Mouse (Mus musculus) CH12.LX (cell line): Measurements from ENCODE around the gene Dnhd1. TPM values are rescaled to one million over a fixed set of nuclear protein-coding genes. Genes with fewer than 3 reads are reported as not detected.

Source experiments
- DNase-seq: peaks from one replicate; pipeline ENCODE4 v3.0.0-alpha.2; 2013; ENCODE audit errors: extremely low read depth
- H3K27ac ChIP-seq: 2 replicates; pipeline ENCODE4 v1.5.1; 2012; ENCODE audit warnings: low read depth, mild to moderate bottlenecking, control low read depth, moderate library complexity; ENCODE audit not compliant: insufficient read depth
- H3K27me3 ChIP-seq: replicated peaks from 2 replicates; pipeline ENCODE3; 2012; ENCODE audit warnings: inconsistent platforms
- H3K36me3 ChIP-seq, 2 experiments: replicated peaks in 1 of 2; 2 replicates each; pipeline versions ENCODE3 to v1.6.1; 2012; ENCODE audit warnings: inconsistent platforms in 1 of 2, low read length in 1 of 2, mild to moderate bottlenecking in 1 of 2, mixed read lengths in 1 of 2, moderate library complexity in 1 of 2; ENCODE audit not compliant: control insufficient read depth in 1 of 2, insufficient read depth in 1 of 2
- H3K4me1 ChIP-seq, 2 experiments: 2 replicates each; pipeline ENCODE4 v1.6.1; 2012; ENCODE audit warnings: inconsistent platforms in 1 of 2, moderate library complexity in 1 of 2; ENCODE audit not compliant: insufficient read depth in 2 of 2, control insufficient read depth in 1 of 2
- H3K4me2 ChIP-seq: 2 replicates; pipeline ENCODE4 v1.6.1; 2012; ENCODE audit warnings: low read depth, mild to moderate bottlenecking, control low read depth; ENCODE audit not compliant: poor library complexity, insufficient read depth, severe bottlenecking
- H3K4me3 ChIP-seq, 3 experiments: fragments of 150-350 bp in 1 of 3; sonication (generic) in 1 of 3; replicated peaks in 1 of 3; 2 replicates each; pipeline versions ENCODE3 to v1.5.1; 2011 to 2012; ENCODE audit warnings: low read depth in 2 of 3, low read length in 2 of 3, mild to moderate bottlenecking in 2 of 3, moderate library complexity in 2 of 3, control low read depth in 1 of 3, improper control_type of control experiment in 1 of 3, inconsistent platforms in 1 of 3, mixed read lengths in 1 of 3; ENCODE audit not compliant: poor library complexity in 1 of 3
- H3K79me2 ChIP-seq: replicated peaks from 2 replicates; pipeline ENCODE4 v1.6.1; 2012; ENCODE audit warnings: mild to moderate bottlenecking, moderate library complexity; ENCODE audit not compliant: control insufficient read depth, poor library complexity, insufficient read depth, severe bottlenecking; ENCODE audit errors: extremely low read depth
- H3K9ac ChIP-seq: 2 replicates; pipeline ENCODE4 v1.6.1; 2012; ENCODE audit warnings: low read depth, mild to moderate bottlenecking, control low read depth, moderate library complexity; ENCODE audit not compliant: insufficient read depth
- H3K9me3 ChIP-seq: replicated peaks from 2 replicates; pipeline ENCODE3; 2012; ENCODE audit warnings: low read length, inconsistent platforms, mixed read lengths
- CHD1 ChIP-seq: IDR thresholded peaks from 2 replicates; pipeline ENCODE4 v1.6.1; 2012; ENCODE audit warnings: low read depth, low read length, improper control_type of control experiment, inconsistent platforms
- CHD2 ChIP-seq: IDR thresholded peaks from 2 replicates; pipeline ENCODE4 v1.6.1; 2011; ENCODE audit warnings: low read length, improper control_type of control experiment
- CTCF ChIP-seq, 2 experiments: IDR thresholded peaks in 1 of 2; conservative IDR thresholded peaks in 1 of 2; 2 replicates each; pipeline ENCODE4 v1.5.1; 2011 to 2012; ENCODE audit warnings: low read depth in 2 of 2, low read length in 2 of 2, improper control_type of control experiment in 1 of 2, inconsistent platforms in 1 of 2, mild to moderate bottlenecking in 1 of 2, moderate library complexity in 1 of 2
- E2F4 ChIP-seq: IDR thresholded peaks from 2 replicates; pipeline ENCODE4 v1.6.1; 2011; ENCODE audit warnings: low read depth, low read length, improper control_type of control experiment; ENCODE audit not compliant: insufficient replicate concordance
- ELF1 ChIP-seq: IDR thresholded peaks from 2 replicates; pipeline ENCODE4 v1.6.1; 2014; ENCODE audit warnings: low read depth, mild to moderate bottlenecking, inconsistent platforms, low read length, improper control_type of control experiment
- EP300 ChIP-seq: IDR thresholded peaks from 2 replicates; pipeline ENCODE4 v1.6.1; 2011; ENCODE audit warnings: low read length, improper control_type of control experiment
- ETS1 ChIP-seq: conservative IDR thresholded peaks from 2 replicates; pipeline ENCODE4 v1.6.1; 2012; ENCODE audit warnings: low read depth, mild to moderate bottlenecking, inconsistent platforms, low read length, improper control_type of control experiment, moderate library complexity
- JUN ChIP-seq: IDR thresholded peaks from 2 replicates; pipeline ENCODE4 v1.6.1; 2011; ENCODE audit warnings: low read depth, mild to moderate bottlenecking, low read length, improper control_type of control experiment, moderate library complexity; ENCODE audit not compliant: insufficient read depth
- KAT2A ChIP-seq: IDR thresholded peaks from 2 replicates; pipeline ENCODE4 v1.6.1; 2012; ENCODE audit warnings: low read length, improper control_type of control experiment, inconsistent platforms; ENCODE audit not compliant: insufficient replicate concordance
- MAFK ChIP-seq: IDR thresholded peaks from 2 replicates; pipeline ENCODE4 v1.6.1; 2011; ENCODE audit warnings: low read length, improper control_type of control experiment; ENCODE audit not compliant: insufficient replicate concordance
- MAZ ChIP-seq: IDR thresholded peaks from 2 replicates; pipeline ENCODE4 v1.6.1; 2012; ENCODE audit warnings: low read depth, mild to moderate bottlenecking, inconsistent platforms, low read length, improper control_type of control experiment, moderate library complexity
- MEF2A ChIP-seq: IDR thresholded peaks from 2 replicates; pipeline ENCODE4 v1.6.1; 2014; ENCODE audit warnings: low read depth, mild to moderate bottlenecking, inconsistent platforms, low read length, improper control_type of control experiment, borderline replicate concordance
- MXI1 ChIP-seq: IDR thresholded peaks from 2 replicates; pipeline ENCODE4 v1.6.1; 2011; ENCODE audit warnings: mild to moderate bottlenecking, low read depth, low read length, improper control_type of control experiment
- NELFE ChIP-seq: IDR thresholded peaks from 2 replicates; pipeline ENCODE4 v1.6.1; 2011; ENCODE audit warnings: low read depth, low read length, improper control_type of control experiment
- NRF1 ChIP-seq: IDR thresholded peaks from 2 replicates; pipeline ENCODE4 v1.6.1; 2014; ENCODE audit warnings: low read depth, mild to moderate bottlenecking, inconsistent platforms, low read length, improper control_type of control experiment, moderate library complexity
- PAX5 ChIP-seq: IDR thresholded peaks from 2 replicates; pipeline ENCODE4 v1.6.1; 2012; ENCODE audit warnings: low read length, inconsistent platforms, mixed read lengths
- POLR2A ChIP-seq: IDR thresholded peaks from 2 replicates; pipeline ENCODE4 v1.6.1; 2011; ENCODE audit warnings: low read depth, mild to moderate bottlenecking, improper control_type of control experiment, low read length
- POLR2AphosphoS2 ChIP-seq: IDR thresholded peaks from 2 replicates; pipeline ENCODE4 v1.6.1; 2011; ENCODE audit warnings: low read depth, low read length, improper control_type of control experiment
- RAD21 ChIP-seq: IDR thresholded peaks from 2 replicates; pipeline ENCODE4 v1.6.1; 2011; ENCODE audit warnings: low read depth, mild to moderate bottlenecking, low read length, improper control_type of control experiment, moderate library complexity
- TBP ChIP-seq: conservative IDR thresholded peaks from 2 replicates; pipeline ENCODE4 v1.6.1; 2011; ENCODE audit warnings: low read depth, low read length, improper control_type of control experiment
- UBTF ChIP-seq: IDR thresholded peaks from 2 replicates; pipeline ENCODE4 v1.6.1; 2012; ENCODE audit warnings: low read depth, mild to moderate bottlenecking, inconsistent platforms, low read length, improper control_type of control experiment, moderate library complexity
- USF2 ChIP-seq: conservative IDR thresholded peaks from 2 replicates; pipeline ENCODE4 v1.6.1; 2011; ENCODE audit warnings: low read depth, low read length, improper control_type of control experiment
- ZKSCAN1 ChIP-seq: IDR thresholded peaks from 2 replicates; pipeline ENCODE4 v1.6.1; 2012; ENCODE audit warnings: low read depth, inconsistent platforms, low read length, improper control_type of control experiment, borderline replicate concordance
- ZMIZ1 ChIP-seq: IDR thresholded peaks from 2 replicates; pipeline ENCODE4 v1.6.1; 2012; ENCODE audit warnings: low read depth, mild to moderate bottlenecking, inconsistent platforms, low read length, improper control_type of control experiment
- ZNF384 ChIP-seq: IDR thresholded peaks from 2 replicates; pipeline ENCODE4 v1.6.1; 2012; ENCODE audit warnings: low read depth, low read length, improper control_type of control experiment, inconsistent platforms
- dilution Hi-C: fragments of 300-500 bp; cut with MboI; formaldehyde crosslinking; loops from 2 replicates; pipeline ENCODE4 v1.14.3; 2020; ENCODE audit warnings: low sequenced_read_pairs; ENCODE audit not compliant: extremely low pct_unique_long_range_greater_than_20kb, extremely low pct_ligation_motif_present
- in situ Hi-C: fragments of 300-500 bp; cut with MboI; formaldehyde crosslinking; loops from 3 replicates; pipeline ENCODE4 v1.14.3; 2019; ENCODE audit warnings: low sequenced_read_pairs, low pct_ligation_motif_present, low pct_unique_long_range_greater_than_20kb, mixed read lengths
- polyA plus RNA-seq: library from polyadenylated mRNA; unstranded; fragments of >175 nt; gene quantifications from 2 replicates; pipeline ENCODE4 v1.2.1, GENCODE M21; 2012; ENCODE audit warnings: low read depth; ENCODE audit not compliant: insufficient read length
- total RNA-seq, 2 experiments: library from RNA; depleted of rRNA; stranded (reverse); fragments of 300-350 nt in 1 of 2; fragments of >200 nt in 1 of 2; gene quantifications; 2 replicates each; pipeline ENCODE4 v1.2.3; 2012 to 2014

Dnhd1 gene
- total and polyA plus RNA-seq, 3 experiments, result 0.08 to 0.41 (median 0.23) TPM

- no peaks in the 10 kb centered on the region for H3K27me3 ChIP-seq
- H3K9ac ChIP-seq, result no peak overlapping the region
- peaks cover 49 to 64% of the 10 kb centered on the region in 2 experiments for H3K36me3 ChIP-seq
- dilution Hi-C loops (no loop called here), in situ Hi-C loops (no loop called here)
- peaks cover 24% of the 10 kb centered on the region for H3K79me2 ChIP-seq
- H3K9me3 ChIP-seq, result no peaks in the 10 kb centered on the region
- TF ChIP-seq NRF1 (no peak), UBTF (no peak), POLR2A (no peak), USF2 (no peak), MAZ (no peak), ZNF384 (no peak), ELF1 (no peak), EP300 (no peak), NELFE (no peak), MXI1 (no peak), JUN (no peak), MEF2A (no peak), ZMIZ1 (no peak), CTCF (conservative IDR thresholded peaks at IDR 0.05 in 1 of 2, IDR thresholded peaks at IDR 0.05 in 1 of 2; ENCODE audit: low read depth in 2 of 2, low read length in 2 of 2) (no peak), TBP (no peak), POLR2AphosphoS2 (no peak), KAT2A (no peak), MAFK (no peak), RAD21 (no peak)
- no peak for DNase-seq
- H3K4me3 ChIP-seq, result no peak overlapping the region
- H3K27ac ChIP-seq, result no peak overlapping the region
- peaks cover 6 to 42% of the 10 kb centered on the region in 2 experiments for H3K4me1 ChIP-seq
- no peak overlapping the region for H3K4me2 ChIP-seq
Observed at GRCm38 (mm10) chr7:105733836-105734235, 83.2 kb downstream of the Dnhd1 start.

GRCm38 (mm10) chr7:105734826-105735225, 84.2 kb downstream of the Dnhd1 start:
- TF ChIP-seq E2F4 (no peak), MXI1 (no peak), UBTF (no peak), TBP (no peak), MAFK (no peak), USF2 (no peak), CHD2 (no peak), CHD1 (no peak), ZKSCAN1 (no peak), ZMIZ1 (no peak), MEF2A (no peak), ETS1 (no peak), PAX5 (no peak), ZNF384 (no peak)
- peak overlapping the region; percentile 90 for H3K4me2 ChIP-seq
- no peaks in the 10 kb centered on the region for H3K9me3 ChIP-seq

More at GRCm38 (mm10) chr7:105734826-105735225, 84.2 kb downstream of the Dnhd1 start:
- H3K36me3 ChIP-seq, result peaks cover 47 to 58% of the 10 kb centered on the region in 2 experiments
- no peak for DNase-seq
- peaks cover 24% of the 10 kb centered on the region for H3K79me2 ChIP-seq
- in situ Hi-C loops, result no loop called here
- H3K9ac ChIP-seq, result peak overlapping the region; percentile 88; the same call in 1 of the 2 replicates
- H3K4me1 ChIP-seq, result peaks cover 11 to 51% of the 10 kb centered on the region in 2 experiments
- H3K4me3 ChIP-seq, result no peak overlapping the region
- no peaks in the 10 kb centered on the region for H3K27me3 ChIP-seq
- dilution Hi-C loops, result no loop called here
- no peak overlapping the region for H3K27ac ChIP-seq
